Mouse (Mus musculus) CH12.LX (cell line): Measurements from ENCODE around the gene Vps26a. TPM values are rescaled to one million over a fixed set of nuclear protein-coding genes. Genes with fewer than 3 reads are reported as not detected.
A peak's percentile ranks its signal among the peaks of the same experiment; 100 is the strongest.

Source experiments
- DNase-seq: peaks from one replicate; pipeline ENCODE4 v3.0.0-alpha.2; 2013; ENCODE audit errors: extremely low read depth
- H3K27ac ChIP-seq: 2 replicates; pipeline ENCODE4 v1.5.1; 2012; ENCODE audit warnings: low read depth, mild to moderate bottlenecking, control low read depth, moderate library complexity; ENCODE audit not compliant: insufficient read depth
- H3K27me3 ChIP-seq: replicated peaks from 2 replicates; pipeline ENCODE3; 2012; ENCODE audit warnings: inconsistent platforms
- H3K36me3 ChIP-seq, 2 experiments: replicated peaks in 1 of 2; 2 replicates each; pipeline versions ENCODE3 to v1.6.1; 2012; ENCODE audit warnings: inconsistent platforms in 1 of 2, low read length in 1 of 2, mild to moderate bottlenecking in 1 of 2, mixed read lengths in 1 of 2, moderate library complexity in 1 of 2; ENCODE audit not compliant: control insufficient read depth in 1 of 2, insufficient read depth in 1 of 2
- H3K4me1 ChIP-seq, 2 experiments: 2 replicates each; pipeline ENCODE4 v1.6.1; 2012; ENCODE audit warnings: inconsistent platforms in 1 of 2, moderate library complexity in 1 of 2; ENCODE audit not compliant: insufficient read depth in 2 of 2, control insufficient read depth in 1 of 2
- H3K4me2 ChIP-seq: 2 replicates; pipeline ENCODE4 v1.6.1; 2012; ENCODE audit warnings: low read depth, mild to moderate bottlenecking, control low read depth; ENCODE audit not compliant: poor library complexity, insufficient read depth, severe bottlenecking
- H3K4me3 ChIP-seq, 3 experiments: fragments of 150-350 bp in 1 of 3; sonication (generic) in 1 of 3; replicated peaks in 1 of 3; 2 replicates each; pipeline versions ENCODE3 to v1.5.1; 2011 to 2012; ENCODE audit warnings: low read depth in 2 of 3, low read length in 2 of 3, mild to moderate bottlenecking in 2 of 3, moderate library complexity in 2 of 3, control low read depth in 1 of 3, improper control_type of control experiment in 1 of 3, inconsistent platforms in 1 of 3, mixed read lengths in 1 of 3; ENCODE audit not compliant: poor library complexity in 1 of 3
- H3K79me2 ChIP-seq: replicated peaks from 2 replicates; pipeline ENCODE4 v1.6.1; 2012; ENCODE audit warnings: mild to moderate bottlenecking, moderate library complexity; ENCODE audit not compliant: control insufficient read depth, poor library complexity, insufficient read depth, severe bottlenecking; ENCODE audit errors: extremely low read depth
- H3K9ac ChIP-seq: 2 replicates; pipeline ENCODE4 v1.6.1; 2012; ENCODE audit warnings: low read depth, mild to moderate bottlenecking, control low read depth, moderate library complexity; ENCODE audit not compliant: insufficient read depth
- H3K9me3 ChIP-seq: replicated peaks from 2 replicates; pipeline ENCODE3; 2012; ENCODE audit warnings: low read length, inconsistent platforms, mixed read lengths
- BHLHE40 ChIP-seq: IDR thresholded peaks from 2 replicates; pipeline ENCODE4 v1.6.1; 2011; ENCODE audit warnings: mild to moderate bottlenecking, low read depth, low read length, improper control_type of control experiment
- CHD1 ChIP-seq: IDR thresholded peaks from 2 replicates; pipeline ENCODE4 v1.6.1; 2012; ENCODE audit warnings: low read depth, low read length, improper control_type of control experiment, inconsistent platforms
- CHD2 ChIP-seq: IDR thresholded peaks from 2 replicates; pipeline ENCODE4 v1.6.1; 2011; ENCODE audit warnings: low read length, improper control_type of control experiment
- CTCF ChIP-seq, 2 experiments: IDR thresholded peaks in 1 of 2; conservative IDR thresholded peaks in 1 of 2; 2 replicates each; pipeline ENCODE4 v1.5.1; 2011 to 2012; ENCODE audit warnings: low read depth in 2 of 2, low read length in 2 of 2, improper control_type of control experiment in 1 of 2, inconsistent platforms in 1 of 2, mild to moderate bottlenecking in 1 of 2, moderate library complexity in 1 of 2
- E2F4 ChIP-seq: IDR thresholded peaks from 2 replicates; pipeline ENCODE4 v1.6.1; 2011; ENCODE audit warnings: low read depth, low read length, improper control_type of control experiment; ENCODE audit not compliant: insufficient replicate concordance
- ELF1 ChIP-seq: IDR thresholded peaks from 2 replicates; pipeline ENCODE4 v1.6.1; 2014; ENCODE audit warnings: low read depth, mild to moderate bottlenecking, inconsistent platforms, low read length, improper control_type of control experiment
- EP300 ChIP-seq: IDR thresholded peaks from 2 replicates; pipeline ENCODE4 v1.6.1; 2011; ENCODE audit warnings: low read length, improper control_type of control experiment
- ETS1 ChIP-seq: conservative IDR thresholded peaks from 2 replicates; pipeline ENCODE4 v1.6.1; 2012; ENCODE audit warnings: low read depth, mild to moderate bottlenecking, inconsistent platforms, low read length, improper control_type of control experiment, moderate library complexity
- GABPA ChIP-seq: IDR thresholded peaks from 2 replicates; pipeline ENCODE4 v1.6.1; 2012; ENCODE audit warnings: low read depth, low read length, improper control_type of control experiment, inconsistent platforms; ENCODE audit not compliant: insufficient replicate concordance
- HCFC1 ChIP-seq: IDR thresholded peaks from 2 replicates; pipeline ENCODE4 v1.6.1; 2012; ENCODE audit warnings: low read depth, mild to moderate bottlenecking, inconsistent platforms, low read length, improper control_type of control experiment
- IRF4 ChIP-seq: IDR thresholded peaks from 2 replicates; pipeline ENCODE4 v1.6.1; 2014; ENCODE audit warnings: low read depth, mild to moderate bottlenecking, inconsistent platforms, low read length, improper control_type of control experiment
- JUN ChIP-seq: IDR thresholded peaks from 2 replicates; pipeline ENCODE4 v1.6.1; 2011; ENCODE audit warnings: low read depth, mild to moderate bottlenecking, low read length, improper control_type of control experiment, moderate library complexity; ENCODE audit not compliant: insufficient read depth
- JUND ChIP-seq: conservative IDR thresholded peaks from 2 replicates; pipeline ENCODE4 v1.6.1; 2011; ENCODE audit warnings: low read depth, low read length, improper control_type of control experiment
- KAT2A ChIP-seq: IDR thresholded peaks from 2 replicates; pipeline ENCODE4 v1.6.1; 2012; ENCODE audit warnings: low read length, improper control_type of control experiment, inconsistent platforms; ENCODE audit not compliant: insufficient replicate concordance
- MAFK ChIP-seq: IDR thresholded peaks from 2 replicates; pipeline ENCODE4 v1.6.1; 2011; ENCODE audit warnings: low read length, improper control_type of control experiment; ENCODE audit not compliant: insufficient replicate concordance
- MAX ChIP-seq: IDR thresholded peaks from 2 replicates; pipeline ENCODE4 v1.6.1; 2011; ENCODE audit warnings: low read length, improper control_type of control experiment
- MAZ ChIP-seq: IDR thresholded peaks from 2 replicates; pipeline ENCODE4 v1.6.1; 2012; ENCODE audit warnings: low read depth, mild to moderate bottlenecking, inconsistent platforms, low read length, improper control_type of control experiment, moderate library complexity
- MEF2A ChIP-seq: IDR thresholded peaks from 2 replicates; pipeline ENCODE4 v1.6.1; 2014; ENCODE audit warnings: low read depth, mild to moderate bottlenecking, inconsistent platforms, low read length, improper control_type of control experiment, borderline replicate concordance
- MXI1 ChIP-seq: IDR thresholded peaks from 2 replicates; pipeline ENCODE4 v1.6.1; 2011; ENCODE audit warnings: mild to moderate bottlenecking, low read depth, low read length, improper control_type of control experiment
- MYC ChIP-seq: IDR thresholded peaks from 2 replicates; pipeline ENCODE4 v1.6.1; 2011; ENCODE audit warnings: low read depth, mild to moderate bottlenecking, improper control_type of control experiment, low read length
- NELFE ChIP-seq: IDR thresholded peaks from 2 replicates; pipeline ENCODE4 v1.6.1; 2011; ENCODE audit warnings: low read depth, low read length, improper control_type of control experiment
- NRF1 ChIP-seq: IDR thresholded peaks from 2 replicates; pipeline ENCODE4 v1.6.1; 2014; ENCODE audit warnings: low read depth, mild to moderate bottlenecking, inconsistent platforms, low read length, improper control_type of control experiment, moderate library complexity
- PAX5 ChIP-seq: IDR thresholded peaks from 2 replicates; pipeline ENCODE4 v1.6.1; 2012; ENCODE audit warnings: low read length, inconsistent platforms, mixed read lengths
- POLR2A ChIP-seq: IDR thresholded peaks from 2 replicates; pipeline ENCODE4 v1.6.1; 2011; ENCODE audit warnings: low read depth, mild to moderate bottlenecking, improper control_type of control experiment, low read length
- POLR2AphosphoS2 ChIP-seq: IDR thresholded peaks from 2 replicates; pipeline ENCODE4 v1.6.1; 2011; ENCODE audit warnings: low read depth, low read length, improper control_type of control experiment
- RAD21 ChIP-seq: IDR thresholded peaks from 2 replicates; pipeline ENCODE4 v1.6.1; 2011; ENCODE audit warnings: low read depth, mild to moderate bottlenecking, low read length, improper control_type of control experiment, moderate library complexity
- RCOR1 ChIP-seq: conservative IDR thresholded peaks from 2 replicates; pipeline ENCODE4 v1.6.1; 2012; ENCODE audit warnings: low read depth, mild to moderate bottlenecking, inconsistent platforms, low read length, improper control_type of control experiment
- SIN3A ChIP-seq: IDR thresholded peaks from 2 replicates; pipeline ENCODE4 v1.6.1; 2012; ENCODE audit warnings: low read length, improper control_type of control experiment, inconsistent platforms
- SMC3 ChIP-seq: IDR thresholded peaks from 2 replicates; pipeline ENCODE4 v1.6.1; 2011; ENCODE audit warnings: low read depth, low read length, improper control_type of control experiment
- TBP ChIP-seq: conservative IDR thresholded peaks from 2 replicates; pipeline ENCODE4 v1.6.1; 2011; ENCODE audit warnings: low read depth, low read length, improper control_type of control experiment
- TCF12 ChIP-seq: IDR thresholded peaks from 2 replicates; pipeline ENCODE4 v1.6.1; 2014; ENCODE audit warnings: low read depth, mild to moderate bottlenecking, inconsistent platforms, low read length, improper control_type of control experiment
- UBTF ChIP-seq: IDR thresholded peaks from 2 replicates; pipeline ENCODE4 v1.6.1; 2012; ENCODE audit warnings: low read depth, mild to moderate bottlenecking, inconsistent platforms, low read length, improper control_type of control experiment, moderate library complexity
- USF1 ChIP-seq: IDR thresholded peaks from 2 replicates; pipeline ENCODE4 v1.6.1; 2014; ENCODE audit warnings: low read depth, mild to moderate bottlenecking, inconsistent platforms, low read length, improper control_type of control experiment
- USF2 ChIP-seq: conservative IDR thresholded peaks from 2 replicates; pipeline ENCODE4 v1.6.1; 2011; ENCODE audit warnings: low read depth, low read length, improper control_type of control experiment
- ZC3H11A ChIP-seq: IDR thresholded peaks from 2 replicates; pipeline ENCODE4 v1.6.1; 2012; ENCODE audit warnings: low read depth, mild to moderate bottlenecking, inconsistent platforms, low read length, improper control_type of control experiment
- ZKSCAN1 ChIP-seq: IDR thresholded peaks from 2 replicates; pipeline ENCODE4 v1.6.1; 2012; ENCODE audit warnings: low read depth, inconsistent platforms, low read length, improper control_type of control experiment, borderline replicate concordance
- ZMIZ1 ChIP-seq: IDR thresholded peaks from 2 replicates; pipeline ENCODE4 v1.6.1; 2012; ENCODE audit warnings: low read depth, mild to moderate bottlenecking, inconsistent platforms, low read length, improper control_type of control experiment
- ZNF384 ChIP-seq: IDR thresholded peaks from 2 replicates; pipeline ENCODE4 v1.6.1; 2012; ENCODE audit warnings: low read depth, low read length, improper control_type of control experiment, inconsistent platforms
- dilution Hi-C: fragments of 300-500 bp; cut with MboI; formaldehyde crosslinking; loops from 2 replicates; pipeline ENCODE4 v1.14.3; 2020; ENCODE audit warnings: low sequenced_read_pairs; ENCODE audit not compliant: extremely low pct_unique_long_range_greater_than_20kb, extremely low pct_ligation_motif_present
- in situ Hi-C: fragments of 300-500 bp; cut with MboI; formaldehyde crosslinking; loops from 3 replicates; pipeline ENCODE4 v1.14.3; 2019; ENCODE audit warnings: low sequenced_read_pairs, low pct_ligation_motif_present, low pct_unique_long_range_greater_than_20kb, mixed read lengths
- polyA plus RNA-seq: library from polyadenylated mRNA; unstranded; fragments of >175 nt; gene quantifications from 2 replicates; pipeline ENCODE4 v1.2.1, GENCODE M21; 2012; ENCODE audit warnings: low read depth; ENCODE audit not compliant: insufficient read length
- total RNA-seq, 2 experiments: library from RNA; depleted of rRNA; stranded (reverse); fragments of 300-350 nt in 1 of 2; fragments of >200 nt in 1 of 2; gene quantifications; 2 replicates each; pipeline ENCODE4 v1.2.3; 2012 to 2014

The Vps26a gene
- total and polyA plus RNA-seq, 3 experiments: 14.2 to 33.5 (median 32.5) TPM

- peak overlapping the region; percentile 87 for H3K27ac ChIP-seq
- TF ChIP-seq MXI1: peak; percentile 78; the same call in 1 of the 2 replicates
- TF ChIP-seq HCFC1: peak; percentile 52
- no peak for TF ChIP-seq RAD21
- TF ChIP-seq NELFE: peak; percentile 91
- TF ChIP-seq SMC3: no peak
- TF ChIP-seq KAT2A: no peak
- TF ChIP-seq NRF1: no peak
- TF ChIP-seq JUN: no peak
- TF ChIP-seq GABPA: no peak
- no peak for TF ChIP-seq E2F4
- TF ChIP-seq ZNF384: peak; percentile 95
- TF ChIP-seq MAFK: peak; percentile 100
- peak; percentile 48; the same call in 1 of the 2 replicates for TF ChIP-seq MAZ
- TF ChIP-seq UBTF: no peak
- peak; percentile 76 for TF ChIP-seq TCF12
- peak; percentile 94 for TF ChIP-seq POLR2A
- TF ChIP-seq PAX5: no peak
- TF ChIP-seq CHD2: no peak; the same call in 1 of the 2 replicates
- peak; percentile 49 for TF ChIP-seq ELF1
- no peak for TF ChIP-seq USF1
- no peak for TF ChIP-seq ZC3H11A
- peak; percentile 96 for TF ChIP-seq TBP
- peak; percentile 92 for TF ChIP-seq POLR2AphosphoS2
- TF ChIP-seq RCOR1: no peak
- TF ChIP-seq JUND: peak; percentile 51; the same call in 1 of the 2 replicates
- peak; percentile 66; the same call in 1 of the 2 replicates for TF ChIP-seq MYC
- peak; percentile 97 for TF ChIP-seq ETS1
- TF ChIP-seq IRF4: peak; percentile 73
- no peak for TF ChIP-seq MAX
- peak; percentile 84; the same call in 1 of the 2 replicates for TF ChIP-seq ZMIZ1
- peak; percentile 31 for TF ChIP-seq BHLHE40
- TF ChIP-seq CHD1: no peak
- no peak for TF ChIP-seq CTCF (conservative IDR thresholded peaks at IDR 0.05 in 1 of 2, IDR thresholded peaks at IDR 0.05 in 1 of 2; ENCODE audit: low read depth in 2 of 2, low read length in 2 of 2)
- TF ChIP-seq MEF2A: peak; percentile 62; the same call in 1 of the 2 replicates
- no peak for TF ChIP-seq ZKSCAN1
- no peak for TF ChIP-seq USF2
- peak; percentile 84 for TF ChIP-seq SIN3A
- TF ChIP-seq EP300: peak; percentile 58
- H3K4me3 ChIP-seq: peak overlapping the region; percentile 46 to 76 (median 66)
- H3K27me3 ChIP-seq: no peaks in the 10 kb centered on the region
- dilution Hi-C loops: no loop called here
- peaks cover 8 to 59% of the 10 kb centered on the region in 2 experiments for H3K4me1 ChIP-seq
- H3K79me2 ChIP-seq: peaks cover 40% of the 10 kb centered on the region
- peak overlapping the region; percentile 93 for H3K9ac ChIP-seq
- in situ Hi-C loops: loop anchor here (5.0 kb wide), 1 partner anchor 35 kb away; no protein-coding TSS in a partner anchor
- peaks cover 2% of the 10 kb centered on the region for H3K9me3 ChIP-seq
- H3K4me2 ChIP-seq: peak overlapping the region; percentile 91
- peak; percentile 84 for DNase-seq
- H3K36me3 ChIP-seq: no peaks in the 10 kb centered on the region
Measured at GRCm38 (mm10) chr10:62507591-62508308, 21.1 kb upstream of the Vps26a start.
